Mouse (Mus musculus) hematopoietic stem cell, adult 5-6 weeks (primary cell): ENCODE data around the gene Hist1h2bl. TPM values are rescaled to one million over a fixed set of nuclear protein-coding genes. Genes with fewer than 3 reads are reported as not detected.
"Not testable (repeated sequence)": the region's sequence is repeated elsewhere in the genome, so short reads cannot be mapped to it uniquely, and the experiment has no call there.

Source experiments
- ATAC-seq, 2 experiments: fragments of 125-278 bp in 1 of 2; replicated peaks in 1 of 2; 2 replicates each; pipeline ENCODE4 v1.8.0; 2016 to 2017; ENCODE audit warnings: inconsistent platforms in 2 of 2, mild to moderate bottlenecking in 2 of 2, moderate number of reproducible peaks in 2 of 2, low read depth in 1 of 2, moderate TSS enrichment in 1 of 2; ENCODE audit not compliant: low FRiP score in 2 of 2, poor library complexity in 2 of 2, severe bottlenecking in 2 of 2, insufficient read depth in 1 of 2, low TSS enrichment in 1 of 2
- total RNA-seq: library from RNA; stranded (forward); fragments of 172-1452, 232-1000 nt; gene quantifications from 2 replicates; pipeline ENCODE4 v1.2.3, GENCODE M21; 2017

Hist1h2bl gene
- total RNA-seq, 1 experiment from 2014 or later: 226 TPM

- ATAC-seq: no peak
Measured at GRCm38 (mm10) chr13:21729544-21729943, 13.6 kb upstream of the Hist1h2bl start.

GRCm38 (mm10) chr13:21727948-21728572, 12.1 kb upstream of the Hist1h2bl start:
- no peak for ATAC-seq

GRCm38 (mm10) chr13:21722993-21723836, 7.3 kb upstream of the Hist1h2bl start:
- ATAC-seq: no peak

- ATAC-seq: no peak
Measured at GRCm38 (mm10) chr13:21722373-21722925, 6.5 kb upstream of the Hist1h2bl start.

DNA sequence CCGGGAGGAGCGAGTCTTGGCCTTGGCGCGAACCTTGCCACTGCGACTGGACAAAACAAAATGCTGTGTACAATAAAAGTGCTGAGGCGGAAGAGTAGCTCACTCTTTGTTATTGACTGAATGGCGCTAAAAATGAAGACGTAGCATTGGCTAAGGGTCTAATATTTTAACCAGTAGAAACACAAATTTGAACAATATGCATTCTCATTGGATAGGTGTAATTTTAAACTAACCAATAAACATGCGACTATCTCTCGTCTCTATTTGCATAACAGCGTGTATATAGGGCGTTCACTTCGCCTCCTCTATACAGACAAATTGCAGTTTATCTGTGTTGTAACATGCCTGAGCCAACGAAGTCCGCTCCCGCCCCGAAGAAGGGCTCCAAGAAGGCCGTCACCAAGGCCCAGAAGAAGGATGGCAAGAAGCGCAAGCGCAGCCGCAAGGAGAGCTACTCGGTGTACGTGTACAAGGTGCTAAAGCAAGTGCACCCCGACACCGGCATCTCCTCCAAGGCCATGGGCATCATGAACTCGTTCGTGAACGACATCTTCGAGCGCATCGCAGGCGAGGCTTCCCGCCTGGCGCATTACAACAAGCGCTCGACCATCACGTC, 5.9 kb upstream of the Hist1h2bl start, which contains the start of gene Hist1h2bm:
Gene Hist1h2bm (plus strand): TSS at position 288 of the 616 bp plus-strand sequence.
- peak; percentile 97 to 98 for ATAC-seq

- not testable (repeated sequence) for ATAC-seq
Measured at GRCm38 (mm10) chr13:21721107-21721756, 5.3 kb upstream of the Hist1h2bl start.

DNA sequence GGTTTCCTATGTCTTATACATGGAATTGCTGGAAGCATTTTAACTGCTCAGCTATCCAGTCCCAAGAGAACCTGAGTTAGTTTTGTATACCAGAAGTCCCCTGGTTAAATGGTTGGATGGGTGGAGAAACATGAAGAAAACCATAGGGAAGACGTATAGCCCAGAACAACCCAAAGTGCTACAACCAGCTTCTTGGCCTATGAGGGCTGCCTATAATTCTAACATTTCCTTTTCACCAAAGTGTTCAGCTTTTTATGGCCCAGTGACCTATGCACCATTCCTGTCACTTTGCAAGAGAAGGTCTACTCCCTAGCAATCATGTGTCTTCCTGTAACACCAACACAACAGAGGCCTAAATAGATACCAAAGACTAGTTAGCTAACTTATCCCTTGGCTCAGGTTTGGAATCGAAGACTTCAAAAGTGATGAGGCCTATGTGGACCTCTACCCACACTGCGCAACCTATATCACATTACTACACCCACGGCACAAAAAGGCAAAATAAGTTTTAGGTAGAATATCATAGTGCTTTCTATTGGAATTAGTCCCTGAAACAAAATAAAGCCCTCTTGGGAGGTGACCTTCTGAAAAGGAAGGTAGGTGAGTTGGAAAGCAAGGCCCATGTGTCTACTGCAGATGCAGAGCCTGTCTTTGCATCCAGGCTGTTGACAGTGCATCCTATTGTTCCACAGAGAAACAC, 2.6 kb upstream of the Hist1h2bl start:
- ATAC-seq: no peak

- peak; percentile 40 to 48; a peak in 3 of 4 replicates for ATAC-seq
Measured at GRCm38 (mm10) chr13:21717397-21718357, 1.7 kb upstream of the Hist1h2bl start, which contains the start of gene Hist1h3h. Gene Hist1h3h, plus strand, starts transcription at chr13:21717659.

DNA sequence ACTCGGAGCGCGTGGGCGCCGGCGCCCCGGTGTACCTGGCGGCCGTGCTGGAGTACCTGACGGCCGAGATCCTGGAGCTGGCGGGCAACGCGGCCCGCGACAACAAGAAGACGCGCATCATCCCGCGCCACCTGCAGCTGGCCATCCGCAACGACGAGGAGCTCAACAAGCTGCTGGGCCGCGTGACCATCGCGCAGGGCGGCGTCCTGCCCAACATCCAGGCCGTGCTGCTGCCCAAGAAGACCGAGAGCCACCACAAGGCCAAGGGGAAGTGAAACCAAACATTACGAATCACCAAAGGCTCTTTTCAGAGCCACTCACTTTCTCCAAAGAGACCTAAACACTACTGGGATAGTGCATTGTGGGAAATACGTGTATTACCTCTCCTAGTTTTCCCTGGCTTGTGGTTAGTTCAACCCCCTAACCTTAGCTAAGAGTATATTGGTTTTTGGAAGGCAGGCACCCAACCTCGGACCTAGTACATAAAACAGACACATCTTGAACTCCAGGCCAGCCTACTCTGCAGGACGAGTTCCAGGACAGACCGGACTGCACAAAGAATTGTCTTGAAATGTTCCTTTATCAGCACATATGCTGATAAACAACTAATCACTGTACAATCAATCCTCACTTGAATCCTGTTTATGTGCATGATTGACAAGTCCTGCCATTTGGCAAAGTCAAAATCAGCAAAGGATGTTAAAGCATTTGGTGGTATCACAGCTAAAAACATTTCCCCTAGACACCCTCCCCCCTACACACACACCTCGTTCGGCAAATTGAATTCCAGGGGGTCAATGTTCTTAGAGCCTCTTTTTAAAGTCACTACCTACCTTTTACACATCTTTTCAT, 823 bp upstream of the Hist1h2bl start:
- peak in 1 of 2 experiments; percentile 15; a peak in 2 of 4 replicates for ATAC-seq

DNA sequence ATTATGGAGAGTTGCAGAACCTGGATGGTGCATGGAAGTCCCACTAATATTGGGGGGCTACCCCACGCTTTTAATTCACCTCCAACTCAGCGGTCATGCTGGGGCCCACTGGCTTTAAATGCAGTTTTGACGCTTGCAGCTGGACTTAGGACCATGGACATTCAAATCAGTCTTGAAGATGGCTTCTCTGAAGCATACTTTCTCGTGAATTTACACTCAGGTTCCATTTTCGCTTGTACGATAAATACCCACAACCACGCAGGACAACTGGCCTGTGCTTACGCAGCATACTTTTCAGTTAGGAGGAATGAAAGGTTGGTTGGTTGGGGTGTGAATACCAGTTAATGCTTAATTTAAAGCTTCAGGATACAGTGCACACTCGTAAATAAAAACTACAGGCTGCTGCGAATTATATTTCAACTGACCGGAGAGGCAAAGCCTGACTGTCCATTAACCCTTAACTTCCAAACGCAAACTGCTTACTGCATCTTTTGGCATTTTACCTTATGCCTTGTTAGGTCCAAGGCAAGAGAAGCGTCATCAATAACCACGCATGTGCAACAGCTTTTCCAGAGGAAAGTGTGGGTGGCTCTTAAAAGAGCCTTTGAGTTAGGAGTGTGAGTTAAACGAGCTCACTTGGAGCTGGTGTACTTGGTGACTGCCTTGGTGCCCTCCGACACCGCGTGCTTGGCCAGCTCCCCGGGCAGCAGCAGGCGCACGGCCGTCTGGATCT, 646 bp downstream of the Hist1h2bl start:
- ATAC-seq: no peak

DNA sequence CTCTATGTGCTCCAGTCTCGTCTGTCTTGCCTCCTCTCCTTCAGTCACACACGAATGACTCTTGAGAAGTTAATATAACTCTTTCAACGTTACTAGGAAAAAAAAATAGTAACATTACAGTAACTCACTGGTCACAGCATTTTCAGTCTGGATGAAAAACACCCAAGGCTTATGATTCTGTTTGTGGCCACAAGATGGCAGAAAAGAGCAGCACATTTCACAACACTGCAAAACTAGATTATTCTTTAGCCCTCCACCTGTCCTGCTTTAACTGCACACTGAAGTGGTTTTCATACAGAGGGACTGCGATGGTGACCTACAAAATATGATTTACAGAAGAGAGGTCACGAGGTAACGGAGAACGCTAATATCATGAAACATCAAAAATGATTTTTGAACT, 1.2 kb downstream of the Hist1h2bl start:
- peak in 1 of 2 experiments; percentile 20; a peak in 1 of 4 replicates for ATAC-seq

DNA sequence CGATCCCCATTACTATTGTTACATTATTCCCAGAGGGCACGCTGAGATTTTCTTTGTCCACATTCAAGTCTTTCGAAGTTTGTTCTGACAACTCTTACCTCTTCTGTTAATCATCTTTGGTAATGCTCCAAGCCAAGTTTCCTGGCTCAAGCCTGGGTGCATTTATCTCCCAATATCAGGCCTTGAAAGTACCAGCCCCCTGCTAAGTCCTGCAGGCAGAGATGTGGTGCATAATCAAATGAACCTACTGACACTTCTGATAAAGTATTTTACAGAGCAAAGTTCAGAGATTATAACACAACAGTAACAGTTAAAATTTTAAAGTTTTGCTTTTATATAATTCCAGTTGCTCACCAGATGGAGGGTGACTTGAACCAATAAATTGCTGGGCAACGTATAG, 4.2 kb downstream of the Hist1h2bl start:
- ATAC-seq: no peak

- peak; percentile 22 to 29; a peak in 3 of 4 replicates for ATAC-seq
Measured at GRCm38 (mm10) chr13:21710821-21711525, 5.0 kb downstream of the Hist1h2bl start.
